Mouse (Mus musculus): ENCODE data around the gene 1700037C18Rik. TPM values are rescaled to one million over a fixed set of nuclear protein-coding genes. Genes with fewer than 3 reads are reported as not detected.
"Not testable (repeated sequence)": the region's sequence is repeated elsewhere in the genome, so short reads cannot be mapped to it uniquely, and the experiment has no call there.

1700037C18Rik gene
- polyA plus RNA-seq, 1 experiment, result 13.5 TPM

DNA sequence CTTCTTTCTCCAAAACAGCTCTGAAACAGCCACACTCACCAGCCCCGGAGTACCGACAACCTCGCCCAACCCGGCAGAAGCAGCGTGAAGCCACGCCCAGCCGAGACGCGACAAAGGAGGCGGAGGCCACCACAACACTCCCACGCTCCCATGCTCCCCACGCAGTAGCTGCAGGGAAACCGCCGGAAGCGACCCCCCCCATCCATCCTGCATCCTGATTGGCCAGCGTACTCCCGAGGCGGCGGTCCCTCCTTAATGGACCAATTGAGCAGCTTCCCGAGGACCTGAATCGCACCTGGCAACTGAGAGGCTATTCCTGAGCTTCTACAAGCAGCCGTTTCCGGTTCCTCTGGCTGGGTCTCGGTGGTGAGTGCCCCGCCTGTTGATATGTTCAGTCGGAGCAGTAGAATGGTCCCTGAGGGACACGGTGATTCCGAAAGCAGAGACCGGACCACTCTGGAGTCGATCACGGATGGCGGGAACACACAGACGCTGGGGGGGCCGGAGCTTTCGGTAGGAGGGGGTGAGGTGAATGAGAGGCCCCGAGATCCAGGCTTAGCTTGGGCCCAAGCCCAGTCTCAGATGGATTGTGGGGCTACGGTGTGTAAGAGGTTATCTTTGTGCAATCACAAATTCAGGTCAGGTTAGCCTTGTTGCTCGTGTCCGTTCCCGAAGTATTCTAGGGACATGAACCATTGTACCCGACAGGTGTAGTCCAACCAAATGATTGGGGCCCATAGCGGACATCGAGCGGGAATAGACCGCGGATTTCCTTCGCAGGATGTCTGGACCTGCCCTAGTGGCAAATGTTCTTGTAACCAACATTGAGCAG is 36.1 kb downstream of the 1700037C18Rik start, which contains the start of gene Naa60:
Gene Naa60, plus strand, starts transcription at position 160 of the 832 bp plus-strand sequence.
- DNase-seq (ENCODE audit: low read depth), result no peak

DNA sequence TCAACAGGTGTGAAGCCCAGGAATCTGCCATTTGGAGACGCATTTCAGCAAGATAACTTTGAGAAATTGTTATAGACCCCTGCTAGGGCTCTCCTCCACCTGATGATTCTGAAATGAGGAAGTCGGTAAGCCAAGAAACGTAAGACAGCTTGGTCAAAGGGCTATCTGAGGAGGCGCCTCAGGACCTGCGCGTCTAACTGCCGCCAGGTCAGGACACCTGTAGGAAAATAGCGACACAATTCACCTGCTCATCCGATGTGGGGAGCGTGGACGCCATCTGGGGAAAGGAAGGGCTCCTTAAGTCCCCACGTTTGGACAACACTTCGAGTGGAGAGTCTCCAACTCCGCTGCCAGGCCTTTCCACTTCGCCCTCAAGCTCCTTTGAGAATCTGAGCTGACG is 36.7 kb downstream of the 1700037C18Rik start:
- no peak for DNase-seq (ENCODE audit: low read depth)

DNA sequence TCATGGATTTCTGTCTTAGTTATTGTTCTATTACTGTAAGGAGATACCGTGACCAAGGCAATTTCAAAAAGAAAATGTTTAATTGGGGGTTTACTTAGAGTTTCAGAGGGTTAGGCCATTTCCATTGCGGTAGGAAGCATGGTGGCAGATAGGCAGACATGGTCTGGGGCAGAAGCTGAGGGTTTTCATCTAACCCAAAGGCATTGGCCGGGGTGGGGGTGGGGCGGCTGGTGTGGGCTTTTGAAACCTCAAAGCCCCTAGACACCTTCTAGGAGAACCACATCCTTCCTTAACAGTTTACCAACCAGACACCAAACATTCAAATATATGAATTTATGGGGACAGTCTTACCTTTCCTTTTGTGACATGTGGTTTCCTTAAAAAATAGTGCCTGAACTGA is 49.2 kb downstream of the 1700037C18Rik start:
- no peak for DNase-seq (ENCODE audit: low read depth)

DNA sequence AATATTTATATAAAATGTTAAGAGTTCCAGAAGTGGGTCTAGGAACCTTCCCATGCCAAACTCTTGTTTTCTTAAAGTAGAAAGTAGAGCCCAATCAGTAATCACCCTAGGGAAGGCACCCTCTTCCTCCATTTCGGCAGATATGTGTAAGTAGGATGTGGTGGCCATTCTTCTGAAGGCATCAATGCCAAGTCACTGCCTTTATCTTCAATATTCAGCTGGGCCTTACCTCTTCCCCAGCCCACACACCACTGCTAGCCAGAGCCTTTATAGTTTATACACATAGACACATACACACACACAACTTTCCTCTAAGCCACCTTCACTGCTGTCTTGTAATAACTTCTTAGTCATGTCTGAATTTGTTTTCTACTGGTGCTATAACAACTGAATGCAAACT is 52.7 kb downstream of the 1700037C18Rik start:
- no peak for DNase-seq (ENCODE audit: low read depth)

DNA sequence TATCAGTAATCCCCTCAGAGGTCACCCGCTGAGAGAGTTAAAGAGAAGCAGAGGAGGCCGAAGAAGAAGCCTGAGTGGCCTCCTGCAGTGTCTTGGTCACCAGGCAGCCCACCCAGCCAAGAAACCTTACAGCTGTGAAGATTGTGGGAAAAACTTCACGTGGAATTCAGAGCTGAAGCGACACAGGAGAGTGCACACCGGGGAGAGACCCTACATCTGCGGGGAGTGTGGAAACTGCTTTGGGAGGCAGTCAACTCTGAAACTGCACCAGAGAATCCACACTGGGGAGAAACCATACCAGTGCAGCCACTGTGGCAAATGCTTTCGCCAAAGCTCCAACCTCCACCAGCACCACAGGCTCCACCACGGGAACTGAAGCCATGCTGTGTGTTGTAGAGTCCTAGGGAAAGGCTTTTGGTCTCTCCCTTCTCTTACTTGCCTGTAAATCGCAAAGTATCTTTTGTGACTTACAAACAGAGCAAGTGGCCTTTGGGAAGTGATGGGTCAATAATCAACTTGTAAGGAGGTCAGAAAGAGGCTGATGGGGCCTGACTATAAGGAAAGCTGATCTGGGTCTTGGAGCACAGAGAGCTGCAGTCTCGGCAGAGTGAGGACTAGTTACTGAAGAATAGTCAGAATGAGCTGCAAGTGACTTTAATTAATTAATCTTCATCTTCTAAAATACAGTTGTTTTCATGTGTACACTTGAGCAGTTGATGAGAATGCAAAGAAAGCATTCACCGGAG is 53.9 kb downstream of the 1700037C18Rik start:
- DNase-seq (ENCODE audit: low read depth), result no peak

DNA sequence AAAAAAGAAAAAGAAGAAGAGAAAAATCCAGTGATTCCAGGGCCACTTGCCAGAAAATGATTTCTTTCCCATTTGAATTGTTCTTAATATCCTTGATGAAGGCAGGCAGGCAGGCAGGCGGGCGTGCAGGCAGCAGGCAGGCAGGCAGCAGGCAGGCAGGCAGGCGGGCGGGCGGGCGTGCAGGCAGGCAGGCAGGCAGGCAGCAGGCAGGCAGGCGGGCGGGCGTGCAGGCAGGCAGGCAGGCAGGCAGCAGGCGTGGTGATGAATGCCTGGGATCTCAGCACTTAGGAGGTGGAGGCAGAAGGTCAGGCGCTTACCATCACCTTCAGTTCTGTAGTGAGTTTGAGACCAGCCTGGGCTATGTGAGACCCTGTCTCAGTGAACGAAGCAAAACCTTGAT is 55.9 kb downstream of the 1700037C18Rik start:
- DNase-seq (ENCODE audit: low read depth), result no peak

DNA sequence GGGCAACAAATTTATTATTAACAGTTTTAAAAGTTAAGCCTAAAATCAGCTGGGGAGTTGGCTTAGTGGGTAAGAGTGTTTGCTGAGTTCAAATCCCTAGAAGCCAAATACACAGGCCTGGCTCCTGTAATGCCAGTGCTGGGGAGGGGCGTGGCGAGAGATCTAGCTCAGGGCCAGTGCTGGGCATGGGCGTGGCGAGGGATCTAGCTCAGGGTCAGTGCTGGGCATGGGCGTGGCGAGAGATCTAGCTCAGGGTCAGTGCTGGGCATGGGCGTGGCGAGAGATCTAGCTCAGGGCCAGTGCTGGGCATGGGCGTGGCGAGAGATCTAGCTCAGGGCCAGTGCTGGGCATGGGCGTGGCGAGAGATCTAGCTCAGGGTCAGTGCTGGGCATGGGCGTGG is 57.2 kb downstream of the 1700037C18Rik start:
- not testable (repeated sequence) for DNase-seq (ENCODE audit: low read depth)

DNA sequence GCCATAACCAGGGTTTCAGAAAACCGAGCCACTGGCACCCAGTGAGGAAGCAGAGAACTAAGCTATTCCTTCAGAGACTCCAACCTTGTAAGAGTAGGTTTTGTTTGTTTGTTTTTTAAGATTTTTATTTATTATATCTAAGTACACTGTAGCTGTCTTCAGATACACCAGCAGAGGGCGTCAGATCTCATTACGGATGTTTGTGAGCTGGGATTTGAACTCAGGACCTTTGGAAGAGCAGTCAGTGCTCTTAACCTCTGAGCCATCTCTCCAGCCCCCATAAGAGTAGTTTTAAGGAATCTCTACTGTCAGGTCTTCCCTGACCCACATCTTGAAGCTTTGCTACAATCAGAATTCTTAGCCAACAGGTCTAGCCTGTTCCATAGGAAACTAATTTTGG is 60.1 kb downstream of the 1700037C18Rik start:
- DNase-seq (ENCODE audit: low read depth), result no peak

DNA sequence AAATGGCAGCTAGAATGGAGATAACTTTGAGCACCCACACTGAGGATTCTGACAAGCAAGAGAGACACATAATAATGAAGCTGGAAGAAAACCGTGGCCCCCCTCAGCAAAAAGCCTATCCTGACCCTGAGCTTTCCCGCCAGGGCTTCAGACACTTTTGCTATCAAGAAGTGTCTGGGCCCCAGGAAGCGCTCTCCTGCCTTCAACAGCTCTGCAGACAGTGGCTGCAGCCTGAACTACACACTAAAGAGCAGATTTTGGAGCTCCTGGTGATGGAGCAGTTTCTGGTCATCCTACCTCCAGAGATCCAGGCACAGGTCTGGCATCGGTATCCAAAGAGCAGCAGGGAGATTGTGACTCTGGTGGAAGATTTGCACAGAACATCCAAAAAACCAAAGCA is 60.6 kb downstream of the 1700037C18Rik start:
- DNase-seq (ENCODE audit: low read depth), result no peak

DNA sequence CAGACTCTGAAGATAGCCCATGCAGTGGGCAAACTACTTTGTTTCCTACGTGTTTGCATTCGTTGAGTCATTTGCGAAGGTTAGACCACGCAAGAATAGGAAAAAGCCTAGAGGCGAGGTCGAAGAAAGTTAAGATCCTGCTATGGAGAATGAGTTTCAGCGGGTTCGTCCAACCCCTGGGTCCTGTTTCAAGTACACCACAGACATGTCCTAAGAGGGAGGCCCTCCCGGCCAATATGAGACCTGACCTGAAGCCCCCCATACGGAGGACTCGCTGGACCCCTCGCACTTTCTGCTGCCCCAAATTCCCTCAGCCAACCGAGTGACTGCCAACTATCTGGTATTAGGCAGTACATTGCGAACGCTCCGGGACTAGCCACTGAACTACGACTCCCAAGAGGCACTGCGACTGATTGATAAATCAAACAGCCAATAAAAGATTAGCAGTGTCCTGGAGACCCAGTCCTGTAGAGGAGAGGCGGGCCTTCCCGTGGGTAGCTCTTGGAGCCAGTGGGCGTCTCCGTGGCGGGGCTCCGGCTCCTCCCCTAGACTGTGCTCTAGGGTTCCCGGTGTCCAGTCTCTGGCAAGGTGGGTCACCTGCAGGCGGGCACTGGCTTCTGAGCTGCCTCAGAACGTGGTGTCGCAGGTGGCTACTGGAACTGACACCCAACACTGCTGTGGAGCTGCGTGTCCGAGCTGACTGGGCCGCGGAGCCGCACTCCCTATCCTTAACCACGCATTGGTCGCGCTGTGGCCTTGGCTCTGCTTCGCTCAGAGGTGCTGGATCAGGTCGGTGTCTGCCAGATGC is 61.6 kb downstream of the 1700037C18Rik start, which contains the start of gene Zfp174:
Gene Zfp174, plus strand, starts transcription at position 558 of the 808 bp plus-strand sequence.
- peak; percentile 77 for DNase-seq (ENCODE audit: low read depth)

Other genes starting within 250 kb of the 1700037C18Rik start
- gene Mefv, start 190.6 kb downstream of the 1700037C18Rik start, polyA plus RNA-seq (2012; rRNA removed), result 0.14 and 0.24 TPM in 2 replicates
- gene Zfp263, start 164.6 kb downstream of the 1700037C18Rik start, polyA plus RNA-seq (2012; rRNA removed), result 9.7 and 10.2 TPM in 2 replicates
- gene Olfr15, start 77.8 kb downstream of the 1700037C18Rik start, polyA plus RNA-seq (2012; rRNA removed), result not detected in 2 replicates
- gene Zfp174, start 61.4 kb downstream of the 1700037C18Rik start, polyA plus RNA-seq (2012; rRNA removed), result 1.7 and 2.0 TPM in 2 replicates
- gene Naa60, start 36.3 kb downstream of the 1700037C18Rik start, polyA plus RNA-seq (2012; rRNA removed), result 64.2 and 69.8 TPM in 2 replicates
- 2.5 and 3.0 TPM in 2 replicates for gene Zfp597, start 24.1 kb downstream of the 1700037C18Rik start, polyA plus RNA-seq (2012; rRNA removed)
- 0.16 and 0.25 TPM in 2 replicates for gene Gm20695, start 24.0 kb downstream of the 1700037C18Rik start, polyA plus RNA-seq (2012; rRNA removed)
- gene Cluap1, start 112 bp upstream of the 1700037C18Rik start, polyA plus RNA-seq (2012; rRNA removed), result 5.4 and 6.8 TPM in 2 replicates
- 0.86 and 1.6 TPM in 2 replicates for gene Nlrc3, start 67.9 kb upstream of the 1700037C18Rik start, polyA plus RNA-seq (2012; rRNA removed)
- 17.5 and 18.2 TPM in 2 replicates for gene Slx4, start 95.1 kb upstream of the 1700037C18Rik start, polyA plus RNA-seq (2012; rRNA removed)
- gene Dnase1, start 128.3 kb upstream of the 1700037C18Rik start, polyA plus RNA-seq (2012; rRNA removed), result 0.27 and 0.38 TPM in 2 replicates
- 90.6 and 105 TPM in 2 replicates for gene Trap1, start 169.1 kb upstream of the 1700037C18Rik start, polyA plus RNA-seq (2012; rRNA removed)

All from gonadal fat pad, adult 2 months (tissue).